Mouse (Mus musculus): ENCODE results near the gene Gm17651.

The Gm17651 gene

DNA sequence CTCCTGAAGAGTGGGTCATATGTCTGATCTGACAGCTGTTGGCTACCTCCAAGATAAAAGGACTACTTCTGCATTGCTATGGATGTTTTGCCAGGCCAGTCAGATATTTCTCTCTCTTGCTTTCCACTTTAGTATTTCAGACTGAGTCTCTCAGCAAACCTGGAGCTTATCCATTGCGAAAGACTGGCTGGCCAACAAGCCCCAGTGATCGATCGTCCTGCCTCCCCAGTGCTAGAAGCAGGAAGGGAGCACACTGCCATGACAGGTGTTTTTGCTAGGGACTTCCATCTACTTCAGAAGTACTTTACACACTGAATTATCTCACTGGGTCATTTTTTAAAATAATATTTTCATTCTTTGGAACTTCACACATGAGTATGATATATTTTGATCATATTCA lies 3.9 kb upstream of the Gm17651 start:
- DNase-seq = no peak

DNA sequence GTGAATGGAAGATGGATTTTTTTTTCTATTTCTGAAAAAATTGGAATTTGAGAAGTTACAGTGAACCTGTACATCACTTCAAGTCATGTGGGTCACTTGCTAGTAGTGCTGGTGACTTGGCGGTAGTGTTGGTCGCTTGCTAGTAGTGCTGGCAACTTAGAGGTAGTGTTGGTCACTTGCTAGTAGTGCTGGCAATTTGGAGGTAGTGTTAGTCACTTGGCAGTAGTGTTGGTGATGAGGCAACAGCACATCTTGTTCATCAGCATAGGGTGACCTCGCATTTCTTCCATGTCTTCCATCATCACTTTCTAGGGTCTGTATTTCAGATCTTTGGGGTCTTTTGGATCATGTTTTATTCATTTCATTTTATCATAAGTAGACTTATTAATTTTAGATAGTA lies 1.6 kb upstream of the Gm17651 start:
- no peak for DNase-seq

DNA sequence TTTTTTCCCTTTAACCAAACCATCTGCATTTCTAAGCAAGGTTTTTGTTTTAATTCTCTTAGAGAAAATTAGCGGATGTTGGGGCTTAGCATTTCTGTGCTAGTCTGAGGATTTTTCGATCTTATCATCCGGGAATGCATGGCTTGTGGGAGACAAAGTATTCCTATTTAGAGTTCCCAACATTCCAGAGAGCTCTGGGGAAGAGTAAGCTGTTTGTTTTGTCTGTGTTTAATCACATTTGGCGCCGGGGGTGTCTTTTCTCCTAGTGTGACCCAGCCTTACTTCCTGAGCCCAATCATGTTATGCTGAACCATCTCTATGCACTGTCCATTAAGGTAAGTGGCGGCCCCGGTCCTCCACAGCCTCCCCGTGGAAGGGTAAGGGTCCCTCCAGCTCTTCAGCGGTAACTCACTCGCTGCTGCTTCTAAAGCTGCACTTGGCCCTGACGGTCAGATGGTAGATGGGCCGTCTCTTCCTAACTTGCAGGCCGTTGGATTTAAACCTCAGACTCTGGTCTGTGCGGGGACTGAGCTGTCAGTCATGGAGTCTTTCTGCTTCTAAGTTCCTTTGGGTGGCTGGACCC lies 7.3 kb downstream of the Gm17651 start:
- DNase-seq = no peak

GRCm38 (mm10) chr3:97666154-97666553 lies 8.3 kb downstream of the Gm17651 start:
- no peak for DNase-seq

DNA sequence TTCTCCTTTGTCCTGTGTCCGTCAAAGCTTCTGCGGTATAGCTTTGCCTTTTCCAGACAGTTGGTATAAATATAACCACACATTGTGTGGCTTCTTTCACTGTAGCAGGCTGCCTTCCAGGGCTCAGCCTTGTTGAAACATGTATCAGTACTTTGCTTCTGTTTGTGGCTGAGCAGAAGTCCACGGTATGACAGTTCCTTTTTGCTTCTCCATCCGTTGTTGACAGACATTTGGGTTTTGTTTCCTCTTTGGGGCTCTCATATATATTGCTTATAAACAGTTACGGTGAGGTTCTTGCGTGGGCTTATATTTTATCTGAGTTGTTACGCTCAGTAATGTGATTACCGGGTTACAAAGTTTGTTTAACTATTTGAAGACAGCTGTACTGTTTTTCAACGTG lies 9.0 kb downstream of the Gm17651 start:
- DNase-seq = no peak

DNA sequence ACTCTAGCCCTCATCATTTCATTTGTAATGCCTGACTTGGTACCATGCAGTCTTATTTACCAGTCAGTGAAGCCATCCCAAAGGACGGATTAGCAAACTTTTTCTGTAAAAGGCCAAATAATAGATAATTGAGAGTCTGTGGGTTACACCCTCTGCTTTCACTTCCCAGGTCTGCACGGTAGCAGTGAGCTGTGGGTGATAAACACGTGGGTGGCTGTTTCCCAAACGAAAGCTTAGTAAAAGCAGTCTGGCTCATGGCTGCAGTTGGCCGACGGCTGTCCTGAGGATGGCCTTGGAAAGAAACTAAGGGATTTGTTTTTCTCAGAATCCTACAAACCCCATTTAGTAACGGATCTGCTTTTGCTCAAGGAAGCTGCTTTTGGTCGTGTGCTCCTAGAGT lies 13.3 kb downstream of the Gm17651 start:
- peak; percentile 32 for DNase-seq

GRCm38 (mm10) chr3:97659746-97660145 lies 14.7 kb downstream of the Gm17651 start:
- DNase-seq = no peak

GRCm38 (mm10) chr3:97658426-97659193 lies 15.9 kb downstream of the Gm17651 start:
- no peak for DNase-seq

DNA sequence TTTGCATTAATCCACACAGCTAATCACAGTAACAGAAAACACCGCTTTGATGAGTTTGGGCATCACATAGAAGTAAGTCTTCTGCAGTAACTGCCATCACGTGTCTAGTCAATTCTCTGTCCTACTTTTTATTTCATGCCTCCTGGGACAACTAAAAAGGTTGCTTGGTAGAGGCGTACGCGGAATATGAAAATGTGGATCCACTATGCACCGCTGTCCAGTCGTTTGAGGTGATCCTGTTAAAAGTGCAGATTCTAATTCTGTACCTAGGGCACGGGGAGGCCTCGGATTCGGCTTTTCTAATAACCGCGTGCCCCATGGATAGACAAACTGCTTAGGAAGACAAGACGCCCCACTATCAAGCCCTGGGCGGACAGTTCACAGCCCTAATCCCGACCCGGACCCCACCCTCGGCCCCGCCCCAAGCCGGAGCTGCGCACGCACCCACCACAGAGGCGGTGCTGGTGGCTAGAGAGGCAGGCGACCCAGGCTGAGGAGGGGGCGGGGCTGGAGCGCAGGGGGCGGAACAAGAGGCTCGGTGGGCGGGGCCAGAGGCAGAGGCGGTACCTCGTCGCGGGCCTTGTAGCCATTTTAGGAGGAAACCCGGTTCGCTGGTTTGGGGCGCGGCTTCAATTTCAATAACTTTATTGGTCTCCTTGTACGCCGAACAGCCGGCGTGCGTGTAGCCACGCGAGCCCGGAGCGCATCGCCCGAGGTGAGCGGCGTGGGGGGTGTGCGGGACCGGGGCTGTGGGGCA lies 16.7 kb downstream of the Gm17651 start, which contains the start of gene Prkab2:
TSS of gene Prkab2 (plus strand) at position 539 of the 757 bp plus-strand sequence.
- DNase-seq = peak; percentile 99

DNA sequence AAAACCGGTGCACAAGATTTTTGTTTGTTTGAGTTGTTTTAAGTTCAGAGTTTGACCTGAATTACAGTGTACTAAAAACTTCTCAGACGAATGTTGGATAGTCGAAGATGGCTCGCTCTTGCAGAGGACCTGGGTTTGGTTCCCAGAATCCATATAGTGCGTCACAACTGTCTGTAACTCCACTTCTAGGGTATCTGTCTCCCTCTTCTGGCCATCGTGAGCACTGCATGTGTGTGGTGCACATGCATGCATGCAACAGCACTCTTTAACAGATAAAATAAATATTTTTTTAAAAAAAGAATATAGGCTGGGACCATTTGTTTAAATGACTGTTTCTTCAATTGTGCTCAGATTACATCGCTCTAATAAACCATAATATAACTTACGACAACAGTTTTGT lies 19.6 kb downstream of the Gm17651 start:
- peak; percentile 57 for DNase-seq

- no peak for DNase-seq
Measured at GRCm38 (mm10) chr3:97653781-97654180, 20.7 kb downstream of the Gm17651 start.

GRCm38 (mm10) chr3:97651604-97652003 lies 22.9 kb downstream of the Gm17651 start:
- DNase-seq = no peak

DNA sequence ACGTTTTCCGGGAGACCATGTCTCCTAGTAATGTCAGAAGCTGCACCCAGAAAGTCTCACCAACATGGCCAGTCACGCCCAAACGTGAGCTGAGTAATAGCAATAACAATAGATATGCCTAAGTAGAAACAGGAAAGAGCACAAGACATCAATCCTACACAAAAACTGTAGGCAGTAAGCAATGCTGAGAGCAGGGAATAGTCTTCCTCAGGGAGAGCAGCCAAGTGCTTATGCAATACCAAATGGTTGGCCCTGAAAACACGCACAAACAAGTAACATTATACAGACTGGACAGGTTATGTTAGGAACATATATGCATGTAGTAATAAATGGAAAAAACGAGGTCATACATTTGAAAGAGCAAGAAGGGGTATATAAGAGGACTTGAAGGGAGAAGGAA lies 25.0 kb downstream of the Gm17651 start:
- DNase-seq = no peak

- no peak for DNase-seq
Measured at GRCm38 (mm10) chr3:97649022-97649421, 25.5 kb downstream of the Gm17651 start.

DNA sequence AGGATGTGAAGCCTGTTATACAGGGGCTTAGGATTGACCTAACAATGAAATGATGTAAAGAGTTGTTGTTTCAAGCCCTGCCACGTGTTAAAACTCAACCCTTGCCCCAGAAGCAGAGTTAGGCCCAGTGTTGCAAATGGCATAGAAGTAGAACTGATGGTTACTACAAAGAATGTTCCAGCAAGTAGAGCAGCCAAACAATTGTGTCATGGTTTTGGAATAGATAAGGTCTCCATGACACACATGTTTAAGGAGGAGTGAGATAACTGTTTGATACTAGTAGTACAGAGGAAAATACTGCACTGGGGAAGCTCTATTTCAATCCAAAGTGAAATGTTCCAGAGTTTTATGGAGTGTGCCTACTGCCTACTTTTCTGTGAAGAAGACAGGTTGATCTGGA lies 26.0 kb downstream of the Gm17651 start:
- DNase-seq = no peak

DNA sequence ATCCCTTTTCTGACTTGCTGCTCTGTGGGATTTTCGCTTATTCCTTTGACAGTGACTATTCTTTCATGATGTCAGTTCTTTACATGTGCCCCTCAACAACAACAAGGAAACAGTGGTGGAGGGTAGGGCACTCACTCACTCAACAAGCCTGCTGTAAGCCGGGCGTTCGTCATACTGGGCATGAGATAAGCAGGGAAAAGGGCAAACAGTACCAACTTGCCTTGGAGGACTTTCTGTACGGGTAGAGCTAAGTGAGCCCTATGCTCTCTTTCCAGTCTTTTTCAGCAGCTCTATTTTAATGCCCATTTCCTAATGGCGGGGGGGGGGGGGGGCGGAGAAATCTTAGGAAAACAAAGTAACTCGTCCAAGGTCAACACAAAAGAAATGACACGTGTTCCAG lies 32.5 kb downstream of the Gm17651 start:
- DNase-seq = no peak

DNA sequence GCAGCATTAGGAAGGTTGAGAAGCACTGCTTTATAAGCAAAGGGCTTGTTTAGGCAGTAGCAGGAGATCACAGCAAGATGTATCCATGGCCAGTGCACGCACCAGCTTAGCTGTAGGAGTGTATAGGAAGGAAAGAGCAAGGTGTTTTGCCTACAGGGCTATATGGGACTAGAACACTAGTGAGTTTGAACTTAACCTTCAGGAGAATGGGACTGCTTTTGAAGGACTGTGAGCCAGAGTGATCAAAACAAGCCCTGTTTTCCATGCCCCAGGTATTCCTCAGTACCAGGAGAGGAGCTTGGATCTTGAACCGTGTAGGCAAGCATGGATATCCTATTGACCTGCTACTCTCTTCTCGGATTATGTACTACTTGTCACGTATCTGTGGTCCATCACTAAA lies 33.1 kb downstream of the Gm17651 start:
- DNase-seq = no peak

DNA sequence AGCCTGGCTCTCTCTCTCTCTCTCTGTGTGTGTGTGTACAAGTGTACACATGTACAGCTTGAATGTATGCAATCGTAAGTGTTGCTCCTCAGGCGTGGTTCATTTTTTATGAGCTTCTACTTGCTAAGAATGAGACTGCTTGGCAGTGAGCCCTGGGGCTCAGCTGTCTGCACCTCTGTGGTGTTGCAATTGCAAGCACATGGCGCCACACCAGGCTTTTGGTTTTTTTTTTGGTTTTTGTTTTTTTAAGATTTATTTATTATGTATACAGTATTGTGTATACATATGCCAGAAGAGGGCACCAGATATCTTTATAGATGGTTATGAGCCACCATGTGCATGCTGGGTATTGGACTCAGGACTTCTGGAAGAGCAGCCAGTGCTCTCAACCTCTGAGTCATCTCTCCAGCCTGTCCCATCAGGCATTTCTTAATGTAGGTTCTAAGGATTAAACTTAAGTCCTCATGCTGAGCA lies 40.2 kb downstream of the Gm17651 start:
- DNase-seq = peak; percentile 74

GRCm38 (mm10) chr3:97633456-97633855 lies 41.0 kb downstream of the Gm17651 start:
- no peak for DNase-seq

GRCm38 (mm10) chr3:97631258-97631860 lies 43.1 kb downstream of the Gm17651 start:
- DNase-seq = peak; percentile 12

GRCm38 (mm10) chr3:97630746-97631145 lies 43.7 kb downstream of the Gm17651 start:
- DNase-seq = no peak

DNA sequence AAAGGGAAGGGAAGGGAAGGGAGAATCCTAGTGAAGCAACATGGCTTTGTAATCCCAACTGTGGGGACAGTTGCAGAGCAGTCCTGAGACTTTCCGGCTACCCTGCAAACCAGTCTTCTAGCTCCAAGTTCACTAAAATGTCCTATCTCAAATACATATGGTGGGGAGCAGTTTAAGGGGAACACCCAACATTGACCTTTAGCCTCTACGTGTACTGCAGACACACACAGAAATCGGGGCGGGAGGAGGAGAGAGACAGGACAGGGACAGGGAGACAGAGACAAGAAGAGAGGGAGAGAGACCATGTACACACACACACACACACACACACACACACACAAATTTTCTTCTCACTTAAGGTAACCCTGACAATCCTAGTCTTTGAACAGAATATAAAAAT lies 44.6 kb downstream of the Gm17651 start:
- DNase-seq = no peak

DNA sequence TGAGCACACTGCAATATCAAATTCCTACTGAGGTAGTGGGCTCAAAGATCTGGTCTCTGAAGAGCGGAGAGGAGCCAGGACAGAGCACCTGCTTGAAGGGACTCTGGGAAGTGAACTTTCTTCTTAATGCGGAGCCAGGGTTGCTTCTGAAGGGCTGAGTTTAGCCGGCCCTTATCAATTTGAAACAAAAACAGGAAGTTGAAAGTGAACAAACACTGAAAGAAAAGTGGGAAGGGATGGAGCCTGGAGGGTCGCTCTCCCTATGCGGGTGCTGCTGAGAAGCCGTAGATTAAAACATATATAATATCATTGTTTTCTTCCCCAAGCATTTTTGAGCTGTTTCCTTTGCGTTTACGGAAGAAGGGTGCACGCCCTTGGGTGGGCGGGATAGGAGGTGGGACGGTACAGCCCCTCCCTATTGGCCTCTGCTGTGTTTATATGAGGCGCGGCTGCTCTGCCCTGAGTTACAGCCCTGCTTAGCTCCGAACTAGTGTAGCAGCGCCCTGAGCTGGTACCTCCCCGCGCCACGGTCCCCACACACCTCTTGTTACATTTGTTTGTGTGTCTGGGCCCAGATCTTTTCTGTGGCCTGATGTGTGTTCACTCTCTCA lies 46.0 kb downstream of the Gm17651 start, which contains the start of gene Fmo5:
TSS of gene Fmo5 (plus strand) at position 414 of the 611 bp plus-strand sequence.
- peak; percentile 92 for DNase-seq

All from lung, postnatal 36 days (tissue).